Mouse (Mus musculus): ENCODE measurements around the gene Gm11114. TPM values are rescaled to one million over a fixed set of nuclear protein-coding genes. Genes with fewer than 3 reads are reported as not detected.

Gm11114 gene
- not detected for total RNA-seq (2021)
- long read RNA-seq, experiment 1 = 0 reads
- long read RNA-seq, experiment 2 = 0 reads

DNA sequence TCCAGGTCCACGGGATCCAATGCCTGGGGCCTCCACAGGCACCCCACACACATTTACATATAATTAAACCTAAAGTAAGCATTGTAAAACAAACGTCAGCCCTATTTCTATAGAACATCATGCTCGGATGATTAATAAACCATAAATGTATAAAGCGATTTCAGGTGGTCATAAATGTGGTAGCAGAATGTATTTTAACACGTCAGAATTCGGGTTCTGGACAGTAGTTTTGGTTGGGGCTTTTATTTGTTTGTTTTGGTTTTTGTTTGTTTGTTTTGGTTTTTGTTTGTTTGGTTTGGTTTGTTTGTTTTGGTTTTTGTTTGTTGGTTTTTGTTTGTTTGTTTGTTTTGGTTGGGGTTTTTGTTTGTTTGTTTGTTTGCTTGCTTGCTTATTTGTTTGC is at the start of gene Gm11114:
Gm11114 (plus strand) TSS at position 301 of the 400 bp plus-strand sequence.
- no peak for DNase-seq
- intact Hi-C loops (cut with DNase I) = no loop called here

DNA sequence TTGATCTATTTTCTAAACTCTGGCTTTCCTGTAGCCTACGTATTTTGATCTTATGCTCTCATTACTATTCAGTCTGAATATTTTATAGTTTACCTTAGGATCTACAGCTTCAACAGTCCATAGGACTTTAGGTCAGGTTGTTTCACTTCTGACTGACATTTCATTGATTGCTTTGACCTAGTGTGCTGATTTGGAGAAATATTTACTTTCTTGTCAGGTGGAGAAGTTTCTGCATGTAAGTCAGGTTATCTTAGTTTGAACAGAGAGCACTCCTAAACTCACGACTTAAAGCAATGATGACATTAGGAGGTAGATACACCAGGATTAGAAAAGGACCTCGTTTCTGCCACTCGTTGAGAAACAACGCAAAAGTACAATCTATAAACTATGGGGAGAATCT is 45.7 kb upstream of the Gm11114 start:
- no peak for DNase-seq
- intact Hi-C loops (cut with DNase I) = no loop called here

DNA sequence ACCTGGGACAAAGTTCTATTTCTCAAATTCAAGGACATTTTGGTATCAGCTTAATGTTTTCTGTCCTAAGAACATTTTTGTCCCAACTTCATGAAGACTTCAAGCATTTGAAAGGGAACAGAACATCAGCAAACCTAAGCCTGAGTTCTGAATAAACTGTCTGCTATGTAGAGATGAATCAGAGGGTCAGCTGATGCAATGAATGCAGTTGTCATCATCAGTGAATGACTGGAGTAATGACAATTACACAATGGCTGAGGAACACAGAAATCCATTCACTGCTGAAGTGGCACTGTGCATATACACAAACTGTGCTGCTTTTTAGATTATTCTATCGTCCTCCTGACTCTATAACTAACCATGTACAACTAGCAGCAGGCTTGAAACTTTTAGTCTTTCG is 38.5 kb upstream of the Gm11114 start:
- DNase-seq = no peak
- intact Hi-C loops (cut with DNase I) = no loop called here

DNA sequence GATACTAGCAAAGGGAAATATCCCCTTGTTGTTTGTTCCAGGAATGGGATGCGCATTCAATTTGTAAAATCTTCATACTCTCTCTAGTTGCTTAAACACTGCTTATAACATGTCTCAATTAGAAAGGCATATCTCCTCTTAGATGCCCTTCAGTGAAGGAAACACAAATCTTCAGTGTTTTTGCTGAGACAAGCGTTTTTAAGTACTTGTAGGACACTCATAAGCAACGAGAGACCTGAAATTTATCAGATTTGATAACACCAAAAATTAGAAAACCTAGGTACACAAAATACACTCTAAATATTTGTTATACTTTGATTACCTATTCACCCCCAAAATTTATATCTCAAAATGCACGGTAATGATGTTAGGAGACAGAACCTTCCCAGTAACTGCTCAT is 9.7 kb upstream of the Gm11114 start:
- no peak for DNase-seq
- intact Hi-C loops (cut with DNase I) = no loop called here

DNA sequence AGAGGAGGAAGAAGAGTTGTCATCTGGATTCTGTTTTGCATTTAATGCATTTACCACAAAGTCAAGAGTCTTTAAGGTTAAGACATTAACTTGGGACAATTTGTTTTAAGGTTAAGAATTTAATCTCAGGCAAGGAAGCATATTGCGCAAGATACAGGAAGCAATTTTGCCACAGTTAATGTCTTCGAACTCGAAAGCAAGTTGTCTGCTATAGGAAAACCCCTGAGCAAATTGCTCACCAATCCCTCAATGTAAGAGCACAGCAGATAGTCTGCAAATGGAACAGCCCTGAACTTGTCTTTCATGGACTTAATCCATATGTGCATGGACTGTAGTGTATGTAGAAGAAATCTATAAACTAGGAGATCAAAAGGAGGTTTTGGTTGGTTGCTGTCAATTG is 9.2 kb upstream of the Gm11114 start:
- no peak for DNase-seq
- intact Hi-C loops (cut with DNase I) = no loop called here

DNA sequence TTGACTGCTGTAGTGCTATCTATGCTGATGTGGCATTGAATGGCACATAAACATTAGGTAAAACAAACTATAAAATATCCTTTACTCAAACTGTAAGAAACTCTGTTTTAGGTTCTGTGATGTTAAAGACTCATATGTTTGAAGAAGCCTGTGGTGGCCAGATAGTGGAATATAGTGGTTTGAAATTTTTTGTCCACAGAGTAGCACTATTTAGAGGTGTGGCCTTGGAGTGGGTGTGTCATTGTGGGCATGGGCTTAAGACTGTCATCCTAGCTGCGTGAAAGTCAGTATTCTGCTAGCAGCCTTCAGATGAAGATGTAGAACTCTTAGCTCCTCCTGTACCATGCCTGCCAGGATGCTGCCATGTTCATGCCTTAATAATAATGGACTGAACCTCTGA is 3.5 kb downstream of the Gm11114 start:
- intact Hi-C loops (cut with DNase I) = no loop called here
- no peak for DNase-seq

DNA sequence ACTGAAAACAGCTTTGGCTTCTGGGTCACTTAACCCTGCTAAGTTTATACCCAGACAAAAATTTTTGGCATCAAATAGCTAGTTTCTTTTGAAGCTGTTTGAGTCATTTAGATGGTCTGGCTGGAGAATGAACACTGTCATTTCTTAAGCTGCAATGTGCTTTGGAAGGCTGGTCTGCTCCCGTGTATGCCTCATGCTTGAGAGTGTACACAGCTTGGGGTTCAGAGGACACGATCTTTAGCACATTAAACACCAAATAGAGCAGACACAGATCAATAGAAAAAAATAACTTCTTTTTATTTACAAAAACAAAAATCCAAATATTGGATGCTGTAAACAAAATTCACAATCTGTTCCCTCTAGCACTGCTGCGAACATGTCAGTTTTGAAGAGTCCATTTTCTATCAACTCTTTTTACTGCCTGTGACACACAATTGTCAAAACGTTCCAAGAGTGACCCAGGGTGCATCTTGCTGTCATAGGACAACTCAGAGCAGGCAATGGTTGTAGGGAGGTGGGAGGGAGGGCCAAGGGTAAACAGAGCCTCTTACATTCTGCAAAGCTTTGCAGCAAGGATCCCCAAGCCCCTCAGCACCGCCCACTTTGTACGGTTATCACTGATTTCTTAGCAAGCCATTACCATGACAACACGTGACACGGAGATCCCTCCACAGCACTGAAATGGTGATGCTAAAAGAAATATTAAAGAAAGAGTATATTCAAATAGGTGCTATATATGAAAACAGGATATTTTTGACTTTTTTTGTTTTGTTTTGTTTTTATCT is 7.8 kb downstream of the Gm11114 start:
- no peak for DNase-seq
- intact Hi-C loops (cut with DNase I) = loop anchor here (10.0 kb wide), 1 partner anchor 196 kb away; no protein-coding TSS in a partner anchor

DNA sequence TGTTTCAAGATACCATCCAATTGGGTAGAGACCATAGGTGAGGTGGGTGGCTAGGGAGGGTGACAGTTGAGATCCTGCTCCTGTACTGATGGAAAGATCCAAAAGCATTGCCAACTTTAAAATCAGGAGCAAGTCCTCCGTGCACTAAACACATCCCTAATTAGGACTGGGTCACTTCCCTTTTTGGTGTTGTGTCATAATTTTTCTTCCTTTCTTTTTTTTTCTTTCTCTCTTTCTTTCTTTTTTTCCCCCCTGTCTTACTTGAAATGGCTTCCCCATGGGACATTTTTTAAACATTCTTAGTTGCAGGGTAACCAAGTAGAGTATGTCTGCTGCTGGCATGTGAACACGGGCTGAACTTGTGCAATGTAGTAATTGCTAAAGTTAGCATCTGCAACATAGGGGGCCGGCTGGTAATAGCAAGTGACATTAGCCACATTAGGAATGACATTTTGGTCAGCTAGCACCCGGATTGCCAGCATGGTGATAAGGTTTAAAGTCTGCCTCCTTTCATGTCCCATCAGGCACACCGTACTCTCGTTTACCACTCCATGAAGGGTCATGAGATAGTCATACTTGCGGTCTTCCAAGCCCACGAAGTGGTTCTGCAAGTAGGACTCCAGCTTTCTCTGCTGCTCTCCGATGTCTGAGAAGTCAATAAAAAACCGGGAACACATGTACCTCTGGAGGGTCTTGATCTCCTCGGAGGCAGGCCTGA is 11.7 kb downstream of the Gm11114 start:
- intact Hi-C loops (cut with DNase I) = loop anchor here (10.0 kb wide), 1 partner anchor 200 kb away; no protein-coding TSS in a partner anchor

DNA sequence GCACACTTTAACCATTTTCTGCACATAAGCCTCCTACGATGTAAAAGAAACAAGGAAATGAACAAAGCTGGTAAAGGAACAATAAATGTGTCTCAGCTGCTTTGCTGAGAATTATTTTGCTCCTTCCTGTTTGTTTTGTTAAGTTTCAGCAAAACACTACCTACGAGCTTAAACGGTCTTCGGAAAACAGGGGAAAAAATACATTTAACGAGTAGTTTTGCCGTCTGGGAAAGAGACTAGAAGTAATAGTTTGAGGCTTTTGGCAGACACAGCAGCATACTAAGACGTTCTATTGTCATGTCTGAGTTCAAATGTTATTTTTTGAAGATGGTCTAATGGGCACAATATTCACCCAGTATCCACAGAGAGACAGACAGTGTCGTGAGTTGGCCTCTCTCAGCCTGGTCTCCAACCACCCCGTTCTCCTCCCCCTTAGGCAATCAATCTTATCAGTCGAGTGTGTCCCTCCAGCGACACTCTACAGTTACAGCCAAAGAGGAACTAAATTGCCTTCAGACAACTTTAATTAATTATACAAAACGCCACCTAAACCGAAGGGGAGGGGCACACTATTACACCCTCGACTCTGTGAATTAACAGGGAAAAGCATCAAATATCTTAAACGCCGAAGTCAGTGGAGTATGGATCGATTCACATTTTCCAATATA is 12.8 kb downstream of the Gm11114 start:
- DNase-seq = peak; percentile 7 to 12
- intact Hi-C loops (cut with DNase I) = loop anchor here (5.0 to 10.0 kb wide), 5 partner anchors 201 to 1368 kb away; no protein-coding TSS in a partner anchor

More for the DNA sequence above, 11.7 kb downstream of the Gm11114 start:
- peak; percentile 12 to 26 for DNase-seq

DNA sequence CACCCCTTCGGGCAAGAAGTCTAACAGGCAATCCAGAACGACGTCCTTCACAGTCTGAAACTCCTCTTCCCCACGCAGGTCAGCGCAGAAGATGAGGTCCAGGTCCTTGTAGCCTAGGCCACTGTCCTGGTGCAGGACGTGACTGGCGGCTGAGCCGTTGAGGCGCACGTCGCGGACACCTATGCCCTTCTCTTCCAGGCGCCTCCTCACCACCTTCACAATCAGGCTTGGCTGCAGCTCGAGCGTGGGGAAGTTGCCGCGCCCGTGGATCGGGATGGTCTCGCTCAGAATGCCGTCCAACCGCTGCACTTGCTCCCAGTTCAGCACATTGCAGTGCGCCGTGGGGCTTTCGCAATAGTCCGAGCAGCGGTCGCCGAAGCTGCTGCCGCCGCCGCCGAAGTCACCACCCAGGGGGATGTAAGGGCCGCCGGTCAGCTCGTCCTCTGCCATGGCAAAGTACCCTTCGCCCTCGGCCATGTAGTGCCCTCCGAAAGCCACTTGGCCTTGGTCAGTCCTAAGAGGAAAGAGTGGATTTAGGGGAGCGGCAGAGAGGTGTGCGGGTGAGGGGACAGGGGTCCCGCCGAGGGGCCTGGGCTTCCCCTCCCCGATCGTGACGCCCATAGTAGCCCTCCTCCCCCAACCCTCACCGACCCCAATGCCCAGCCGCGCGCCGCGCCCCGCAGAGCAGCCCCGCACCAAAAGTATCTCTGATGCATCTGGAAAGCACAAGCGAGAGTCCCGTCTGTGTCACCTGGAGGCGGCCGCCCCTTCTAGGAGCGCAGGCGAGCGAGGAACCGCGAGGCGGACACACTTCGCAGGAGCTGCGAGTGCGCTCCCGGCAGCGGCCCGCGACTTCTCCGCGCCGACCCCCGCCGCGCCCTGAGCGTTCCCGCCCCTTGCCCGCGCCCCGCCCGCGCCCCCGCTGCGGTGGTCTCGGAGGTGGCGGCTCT is 14.0 kb downstream of the Gm11114 start:
- intact Hi-C loops (cut with DNase I) = loop anchor here (5.0 to 10.0 kb wide), 5 partner anchors 202 to 1369 kb away; no protein-coding TSS in a partner anchor
- DNase-seq = peak; percentile 64 to 65

DNA sequence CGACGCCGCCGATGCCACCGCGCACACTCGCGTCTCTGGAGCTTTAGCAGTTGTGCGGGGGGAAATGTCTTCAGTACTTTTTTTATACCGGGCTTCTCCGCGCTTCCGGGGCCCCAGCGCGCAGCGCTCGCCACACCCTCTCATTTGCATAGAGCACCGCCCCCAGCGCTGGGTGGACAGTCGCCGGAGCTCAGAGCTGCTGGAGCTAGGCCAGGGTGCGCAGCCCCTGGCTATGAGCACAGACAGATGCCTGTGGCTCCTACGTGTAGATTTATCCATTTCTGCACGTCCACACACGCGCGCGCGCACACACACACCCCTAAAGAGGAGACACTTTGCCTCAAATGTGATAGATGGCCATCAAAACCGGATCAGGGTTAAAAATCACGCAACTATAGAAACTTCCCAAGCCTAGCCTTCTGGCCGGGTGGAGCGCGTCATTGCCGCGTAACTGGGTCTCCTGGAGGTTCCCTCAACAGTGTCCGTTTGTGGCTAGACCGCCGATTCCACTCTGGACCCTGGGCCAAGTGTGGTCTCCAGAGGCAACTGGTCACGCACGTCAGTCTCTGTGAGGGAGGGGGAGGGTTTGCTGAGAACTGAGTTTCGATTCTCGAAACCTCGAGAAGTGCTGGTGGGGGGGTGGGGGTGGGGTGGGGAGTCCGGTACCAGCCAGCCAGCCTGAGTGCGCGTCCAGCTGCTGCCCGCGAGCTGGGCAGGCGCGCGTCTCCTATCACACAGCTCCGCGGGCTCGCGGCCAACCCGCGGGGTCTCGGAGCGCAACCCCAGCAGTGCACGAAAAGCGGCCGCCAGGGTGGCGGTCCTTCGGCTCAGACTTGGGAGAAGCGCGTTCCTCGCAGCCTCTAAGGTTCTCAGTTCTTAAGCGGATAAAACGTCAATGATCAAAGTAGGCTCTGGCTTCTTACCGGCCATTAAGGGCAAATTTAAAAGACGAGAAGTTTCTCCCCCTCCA is 15.0 kb downstream of the Gm11114 start, which contains the start of gene Tent5a:
Tent5a (minus strand) TSS at position 107 of the 970 bp plus-strand sequence.
- intact Hi-C loops (cut with DNase I) = loop anchor here (2.0 to 10.0 kb wide), 6 partner anchors 203 to 1370 kb away; no protein-coding TSS in a partner anchor

DNA sequence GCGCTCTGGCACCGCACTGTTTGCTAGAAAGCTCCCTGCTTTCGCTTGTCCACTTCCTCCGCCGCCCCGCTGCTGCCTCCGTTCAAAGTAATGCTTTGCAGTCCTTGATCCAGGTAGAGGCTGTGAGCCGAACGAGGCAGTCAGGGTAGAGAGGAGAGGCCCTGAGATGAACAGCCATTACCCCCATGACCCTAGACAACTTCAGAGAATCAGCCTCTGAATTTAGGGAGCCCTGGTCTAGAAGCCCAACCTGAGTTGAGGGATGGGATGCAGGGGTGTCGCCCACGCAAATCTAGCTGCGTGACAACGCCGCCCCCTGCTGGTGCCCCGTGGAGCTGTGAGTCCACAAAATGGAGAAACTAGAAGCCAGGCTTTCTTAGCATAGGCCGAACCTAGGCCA is 15.7 kb downstream of the Gm11114 start:
- intact Hi-C loops (cut with DNase I) = loop anchor here (2.0 to 10.0 kb wide), 6 partner anchors 203 to 1371 kb away; no protein-coding TSS in a partner anchor
- DNase-seq = peak; percentile 91 to 94

More for the DNA sequence above, 15.0 kb downstream of the Gm11114 start, which contains the start of gene Tent5a:
- DNase-seq = peak; percentile 89 to 90

DNA sequence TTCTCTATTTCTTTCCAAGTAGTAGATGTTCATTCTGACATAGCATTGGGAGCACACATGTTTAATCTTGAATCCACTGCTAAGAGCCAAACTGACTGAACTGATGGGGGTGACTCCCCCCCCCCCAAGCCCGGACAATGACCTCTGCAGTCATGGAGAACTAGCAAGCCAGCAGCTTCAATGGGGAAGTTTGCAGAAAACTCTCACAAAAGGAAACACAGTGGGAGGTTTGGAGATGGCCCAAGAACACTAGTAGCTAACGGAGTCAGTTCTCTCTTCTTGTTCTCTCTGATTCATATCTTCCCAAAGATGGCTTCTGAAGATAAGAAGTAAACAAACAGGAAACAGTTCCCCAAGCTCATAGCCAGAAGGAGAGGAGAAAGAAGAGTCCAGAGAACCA is 18.9 kb downstream of the Gm11114 start:
- intact Hi-C loops (cut with DNase I) = no loop called here

DNA sequence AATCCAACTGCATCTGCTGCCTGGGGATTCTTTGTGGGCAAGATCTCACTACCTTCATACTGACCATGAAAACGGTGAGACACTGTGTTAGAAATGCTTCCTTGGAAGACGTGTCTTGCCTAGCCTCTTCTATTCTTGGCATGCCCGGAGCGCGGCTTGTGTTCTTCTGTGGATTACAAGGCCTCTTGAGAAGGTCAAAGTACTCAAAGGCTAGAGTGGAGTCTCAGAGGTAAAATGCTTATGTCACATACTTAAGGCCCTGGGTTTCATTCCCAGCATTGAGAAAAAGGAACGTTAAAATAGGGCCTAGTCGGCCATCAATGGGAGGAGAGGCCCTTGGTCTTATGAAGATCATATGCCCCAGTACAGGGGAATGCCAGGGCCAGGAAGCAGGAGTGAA is 23.5 kb downstream of the Gm11114 start:
- intact Hi-C loops (cut with DNase I) = no loop called here

More for the DNA sequence above, 18.9 kb downstream of the Gm11114 start:
- peak in 1 of 2 experiments; percentile 5 for DNase-seq

DNA sequence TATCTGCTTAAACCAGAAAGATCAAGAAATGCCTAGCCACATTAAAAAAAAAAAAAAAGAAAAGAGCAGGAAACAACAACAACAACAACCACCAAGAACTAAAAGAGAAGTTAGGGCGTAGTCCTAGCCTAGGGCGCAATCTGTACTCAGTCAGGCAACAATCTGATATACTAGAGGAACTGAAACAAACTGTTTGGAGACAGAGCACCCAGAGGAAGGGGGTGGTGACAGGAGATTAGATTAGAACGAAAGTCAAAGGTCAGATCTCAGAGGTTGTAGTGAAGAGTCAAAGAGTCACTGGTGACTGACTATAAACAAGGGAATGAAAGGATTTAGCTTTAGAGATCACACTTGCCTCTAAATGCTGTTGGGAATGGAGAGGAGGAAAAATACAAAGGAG is 27.7 kb downstream of the Gm11114 start:
- no peak for DNase-seq
- intact Hi-C loops (cut with DNase I) = no loop called here

More for the DNA sequence above, 23.5 kb downstream of the Gm11114 start:
- DNase-seq = no peak

DNA sequence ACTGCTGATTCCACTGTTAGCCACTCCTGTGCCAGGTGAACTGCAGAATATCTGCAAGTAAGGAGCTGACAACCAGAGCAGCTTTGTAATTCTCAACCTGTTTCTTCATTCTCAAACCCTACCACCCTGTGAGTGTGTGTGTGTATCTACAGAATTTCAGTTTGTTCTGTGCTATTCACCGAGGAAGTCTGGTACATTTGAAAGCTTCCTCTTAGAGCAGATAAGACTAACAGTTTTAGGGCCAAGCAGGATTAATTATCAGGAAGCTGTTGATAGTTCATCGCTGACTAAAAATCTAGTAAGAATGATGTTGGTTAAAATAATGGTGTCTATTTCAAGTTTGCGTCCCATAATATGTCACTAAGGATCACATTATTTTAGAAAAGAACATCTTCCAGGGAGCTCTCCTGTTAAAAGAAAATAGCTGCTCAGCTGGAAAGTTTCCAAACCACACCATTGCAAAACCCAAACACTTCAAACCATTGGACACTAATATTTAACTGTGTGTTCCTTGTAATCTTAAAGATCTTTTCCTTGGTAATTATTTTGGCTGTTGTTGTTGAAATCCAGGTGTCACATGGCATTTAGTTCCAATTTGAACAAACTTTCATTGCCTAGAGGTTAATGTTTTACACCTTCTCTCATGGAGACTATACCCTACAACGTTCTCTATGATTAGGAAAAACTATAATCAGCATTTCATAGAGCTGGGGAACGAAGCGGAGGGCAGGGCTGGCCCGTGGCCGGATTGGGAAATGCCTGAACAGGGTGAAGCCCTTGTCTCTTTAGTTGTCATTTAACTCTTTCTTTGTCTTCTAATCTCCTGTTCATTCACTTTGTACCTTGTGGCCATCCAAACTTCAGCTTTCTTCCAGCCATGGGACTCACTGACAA is 30.6 kb downstream of the Gm11114 start:
- intact Hi-C loops (cut with DNase I) = no loop called here
- DNase-seq = no peak

Data from heart, postnatal 14 days (tissue).